Mouse (Mus musculus) lung, adult 18-20 months (tissue): ENCODE data around the gene Cd5.

Source experiments
- DNase-seq, 2 experiments: peaks; one replicate each; pipeline ENCODE4 v3.0.0; 2022; ENCODE audit warnings: mixed read lengths in 2 of 2

Gene Cd5

DNA sequence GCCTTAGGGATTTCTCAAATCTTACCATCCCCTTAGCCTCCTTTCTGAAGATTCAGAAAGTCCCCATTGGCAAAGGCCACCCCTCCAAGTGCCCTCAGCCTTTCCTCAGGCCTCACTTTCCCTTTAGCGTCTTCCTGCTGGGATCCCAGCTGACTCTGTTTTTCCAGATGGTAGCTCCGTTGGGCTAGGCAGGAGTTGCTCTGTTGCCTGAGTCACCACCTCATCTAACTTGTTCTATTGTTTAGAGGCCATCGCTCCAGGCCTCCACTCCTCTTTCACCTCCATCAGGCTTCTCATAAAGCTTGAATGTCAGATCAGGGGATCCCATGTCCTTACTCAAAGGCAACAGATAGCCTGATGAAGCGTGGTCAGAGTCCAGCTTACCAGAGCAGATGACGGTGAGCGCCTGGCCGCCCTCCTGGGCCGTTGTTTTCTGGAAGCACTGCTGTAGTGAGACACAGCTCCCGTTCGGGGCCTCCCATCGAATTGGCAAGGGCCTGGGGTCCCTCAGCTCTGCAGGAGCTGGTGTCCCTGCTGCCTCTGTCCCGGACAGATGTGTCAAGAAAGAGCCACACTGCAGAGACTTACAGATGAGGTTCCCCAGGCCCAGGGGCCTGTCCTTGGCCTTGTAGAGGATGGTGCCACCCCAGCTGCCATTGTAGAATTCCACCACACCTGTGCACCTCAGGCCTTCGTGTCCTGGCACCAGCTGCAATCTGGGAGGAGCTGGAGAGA lies 14.0 kb downstream of the Cd5 start:
- no peak for DNase-seq

- no peak for DNase-seq
Measured at GRCm38 (mm10) chr19:10723649-10724048, 15.2 kb downstream of the Cd5 start.

DNA sequence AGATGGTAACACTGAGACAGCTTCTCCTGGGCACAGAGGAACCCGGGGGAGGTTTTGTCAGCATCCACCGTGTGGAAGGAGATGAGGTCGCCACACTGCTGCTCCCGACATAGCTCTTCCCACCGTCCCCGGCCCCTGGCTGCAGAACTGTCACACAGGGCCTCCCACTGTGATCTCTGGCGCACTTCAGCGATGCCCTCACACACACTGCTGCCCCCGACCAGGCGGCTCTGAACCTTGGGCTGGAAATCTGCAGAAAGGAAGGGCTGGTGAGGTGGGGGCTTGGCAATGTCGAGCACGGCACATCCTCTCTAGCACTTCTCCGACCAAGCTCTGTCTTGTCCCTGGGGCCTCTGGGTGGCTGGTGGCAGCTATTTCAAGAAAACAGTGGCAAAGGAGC lies 15.7 kb downstream of the Cd5 start:
- no peak for DNase-seq

- DNase-seq, result no peak
Measured at GRCm38 (mm10) chr19:10721064-10721463, 17.7 kb downstream of the Cd5 start.

GRCm38 (mm10) chr19:10720524-10720923 lies 18.3 kb downstream of the Cd5 start:
- no peak for DNase-seq

GRCm38 (mm10) chr19:10719751-10720150 lies 19.1 kb downstream of the Cd5 start:
- DNase-seq, result no peak

- DNase-seq, result peak in 1 of 2 experiments; percentile 32
Measured at GRCm38 (mm10) chr19:10718251-10718775, 20.5 kb downstream of the Cd5 start.

DNA sequence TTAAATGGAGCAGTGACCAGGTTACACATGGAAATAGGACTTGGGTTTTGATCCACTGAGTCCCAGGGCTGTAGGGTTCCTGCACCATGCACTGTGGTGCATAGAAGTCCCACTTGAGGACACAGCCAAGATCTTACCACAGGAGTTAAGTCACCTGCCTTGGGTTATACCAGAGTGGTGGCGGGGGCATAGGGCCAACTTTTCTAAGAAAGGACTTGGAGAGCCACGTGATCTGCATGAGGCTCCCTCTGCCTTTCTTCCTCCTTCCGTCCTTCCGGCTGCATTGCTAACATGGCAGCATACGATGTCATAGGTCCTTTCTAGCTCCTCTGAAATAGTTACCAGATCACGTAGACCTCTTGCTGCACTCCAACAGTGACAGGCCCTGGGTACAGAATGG lies 23.3 kb downstream of the Cd5 start:
- peak; percentile 66 to 77 for DNase-seq

- DNase-seq, result peak; percentile 54 to 74
Measured at GRCm38 (mm10) chr19:10714682-10715475, 23.9 kb downstream of the Cd5 start.

DNA sequence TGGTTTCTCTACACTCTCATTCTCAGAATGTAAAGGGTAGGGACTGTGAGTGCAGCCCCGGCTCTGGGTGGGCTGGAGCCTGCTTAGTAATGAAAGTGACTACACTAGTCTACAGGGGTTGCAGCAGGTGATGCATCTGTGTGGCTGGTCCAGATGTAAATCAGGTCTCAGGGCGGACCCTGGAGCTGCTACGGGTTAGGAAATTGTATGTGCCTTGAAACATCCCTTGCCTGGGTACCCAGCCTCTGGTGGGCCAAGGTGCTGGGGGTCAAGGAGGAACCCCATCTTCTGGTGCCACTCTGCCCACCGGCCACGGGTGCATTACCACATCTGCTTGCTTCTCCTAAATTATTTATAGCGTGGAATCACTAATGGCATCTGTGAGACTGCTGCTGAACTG lies 24.6 kb downstream of the Cd5 start:
- DNase-seq, result no peak

- DNase-seq, result no peak
Measured at GRCm38 (mm10) chr19:10713551-10713950, 25.3 kb downstream of the Cd5 start.

GRCm38 (mm10) chr19:10712646-10713045 lies 26.2 kb downstream of the Cd5 start:
- no peak for DNase-seq

DNA sequence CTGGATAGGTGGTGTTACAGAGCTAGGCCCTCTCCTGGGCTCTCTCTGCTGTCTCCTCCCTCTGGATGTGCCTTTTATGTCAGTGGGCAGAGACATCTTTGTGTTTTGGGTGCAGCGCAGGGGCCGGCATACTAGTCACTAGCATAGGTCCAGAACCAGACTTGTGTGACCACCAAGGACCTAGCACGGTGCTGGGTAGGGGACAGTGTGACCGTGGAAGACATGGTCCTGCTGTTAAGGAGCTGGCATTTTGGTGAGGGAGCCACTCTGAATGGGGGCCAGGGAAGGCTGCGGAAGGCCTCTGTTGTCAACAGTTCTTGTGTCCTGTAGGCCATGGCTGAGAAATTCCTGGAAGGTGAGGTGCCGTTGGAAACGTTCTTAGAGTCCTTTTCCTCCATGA lies 26.6 kb downstream of the Cd5 start:
- DNase-seq, result no peak

GRCm38 (mm10) chr19:10710751-10711150 lies 28.1 kb downstream of the Cd5 start:
- no peak for DNase-seq

DNA sequence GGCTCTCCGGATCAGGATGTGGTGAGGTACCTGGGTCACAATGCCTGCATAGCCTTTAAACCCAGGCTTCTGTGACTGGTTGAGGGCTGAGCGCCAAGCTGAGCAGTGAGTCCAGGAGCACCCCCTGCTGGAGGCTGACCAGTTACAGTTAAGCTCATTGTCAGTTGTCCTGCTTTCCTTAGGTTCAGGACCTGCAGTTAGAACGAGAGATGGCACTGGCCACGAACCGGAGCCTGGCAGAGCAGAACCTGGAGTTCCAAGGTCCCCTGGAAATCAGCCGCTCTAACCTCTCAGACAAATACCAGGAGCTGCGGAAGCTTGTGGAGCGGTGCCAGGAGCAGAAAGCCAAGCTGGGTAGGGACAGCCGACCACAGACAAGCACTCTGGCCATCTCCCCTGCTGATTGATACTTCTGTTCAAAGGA lies 28.7 kb downstream of the Cd5 start:
- peak; percentile 36 to 38 for DNase-seq

DNA sequence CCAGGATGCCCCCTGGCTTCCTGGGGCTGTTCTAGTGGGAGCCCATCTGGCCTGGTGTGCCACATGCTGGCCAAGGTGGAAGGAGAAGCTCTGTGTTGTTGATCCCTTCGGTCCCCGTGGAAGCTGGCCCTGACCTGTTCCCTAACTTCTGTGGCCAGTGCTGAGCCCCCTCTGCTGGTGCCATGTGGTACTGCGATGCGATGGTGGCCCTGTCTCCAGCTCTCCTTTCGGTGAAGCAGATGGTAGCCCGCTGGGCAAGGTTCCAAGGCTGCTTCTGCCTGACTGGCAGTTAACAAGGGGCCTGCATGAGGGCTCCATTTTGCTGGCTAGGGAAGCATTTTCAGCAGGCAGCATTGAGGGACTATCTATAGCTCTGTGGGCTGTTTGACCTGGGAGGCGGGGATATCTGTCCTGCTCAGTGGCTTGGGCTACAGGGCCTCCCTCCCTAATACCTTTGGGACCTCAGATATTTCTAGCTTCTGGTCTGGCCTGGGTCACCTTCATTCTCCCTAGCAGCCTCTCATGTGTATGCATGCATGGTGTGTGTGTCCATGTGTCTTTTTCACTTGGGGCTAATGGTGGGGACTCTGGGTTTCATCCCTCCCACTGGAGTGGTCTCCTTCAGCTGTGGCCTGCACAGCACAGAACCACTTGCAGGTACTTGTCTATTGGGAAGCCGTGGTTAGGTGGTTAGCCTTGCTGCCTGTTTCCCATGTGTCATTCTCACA lies 29.3 kb downstream of the Cd5 start:
- peak; percentile 88 to 91 for DNase-seq

DNA sequence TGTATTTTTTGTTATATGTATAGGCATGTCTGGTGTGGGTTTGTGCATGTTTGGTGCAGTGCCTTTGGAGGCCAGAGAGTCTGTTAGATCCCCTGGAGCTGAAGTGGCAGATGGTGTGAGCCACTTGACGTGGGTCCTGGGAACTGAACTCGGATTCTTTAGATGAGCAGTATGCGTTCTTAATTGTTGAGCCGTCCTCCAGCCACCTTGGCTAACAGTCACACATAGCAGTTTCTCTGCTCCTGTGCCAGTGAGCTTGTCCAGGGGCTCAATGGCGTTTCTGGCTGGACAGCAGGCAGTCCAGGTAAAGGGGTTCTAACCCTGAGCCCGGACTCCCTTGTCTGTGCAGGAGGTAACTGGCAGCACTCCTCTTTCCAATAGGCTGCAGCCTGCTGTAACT lies 29.9 kb downstream of the Cd5 start:
- no peak for DNase-seq

DNA sequence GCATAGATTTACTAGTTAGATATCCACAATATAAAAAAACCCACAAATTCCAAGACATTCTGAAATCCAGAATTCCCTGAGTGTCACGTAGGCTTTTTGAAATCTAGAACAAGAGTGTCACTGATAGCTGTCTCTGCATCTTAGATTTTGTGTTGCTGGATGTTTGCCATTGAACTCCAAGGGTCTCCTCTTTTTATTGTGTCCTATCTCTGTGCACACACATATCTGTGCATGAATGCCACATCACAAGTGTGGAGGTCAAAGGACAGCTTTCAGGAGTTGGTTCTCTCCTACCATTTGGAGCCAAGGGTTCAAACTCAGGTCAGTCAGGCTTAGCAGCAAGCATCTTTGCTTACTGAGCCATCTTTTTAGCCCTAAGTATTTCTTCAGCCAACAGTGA lies 30.9 kb downstream of the Cd5 start:
- DNase-seq, result no peak

DNA sequence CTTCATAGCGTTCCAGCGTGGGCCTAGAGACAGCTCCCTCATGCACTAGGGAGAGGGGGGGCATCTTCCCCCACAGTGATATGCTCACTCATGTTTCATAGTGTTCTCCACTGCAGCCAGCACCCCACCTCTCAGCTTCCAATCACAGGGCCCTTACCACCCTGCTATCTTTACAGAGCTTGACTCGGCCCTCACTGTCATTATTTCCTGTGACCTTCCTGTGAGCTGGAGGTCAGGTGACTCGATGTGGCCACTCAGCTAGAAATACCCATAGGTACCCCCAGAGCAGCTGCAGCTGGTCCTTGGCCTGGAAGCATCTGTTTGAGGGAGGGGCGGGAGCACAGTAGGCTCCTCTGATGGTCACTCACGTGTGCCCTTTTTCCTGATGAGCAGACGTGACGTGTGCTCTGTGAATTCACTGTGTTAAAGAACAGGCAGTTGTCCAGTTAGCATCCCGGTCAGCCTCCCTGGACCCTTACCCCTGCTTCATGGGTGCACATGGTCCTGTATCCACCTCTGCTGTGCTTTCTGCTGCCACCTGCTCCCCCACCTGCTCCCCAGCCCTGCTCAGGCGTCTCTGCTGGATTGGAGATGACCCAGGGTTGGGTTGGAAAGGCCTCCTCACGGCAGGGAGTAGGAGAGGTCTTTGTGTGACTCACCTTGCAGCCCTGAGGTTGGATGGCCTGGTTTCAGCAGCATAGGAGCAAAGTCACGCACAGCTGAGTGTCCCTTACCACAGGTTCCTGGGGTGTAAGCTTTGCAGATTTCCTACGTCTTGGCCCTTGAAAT lies 31.5 kb downstream of the Cd5 start:
- DNase-seq, result no peak

DNA sequence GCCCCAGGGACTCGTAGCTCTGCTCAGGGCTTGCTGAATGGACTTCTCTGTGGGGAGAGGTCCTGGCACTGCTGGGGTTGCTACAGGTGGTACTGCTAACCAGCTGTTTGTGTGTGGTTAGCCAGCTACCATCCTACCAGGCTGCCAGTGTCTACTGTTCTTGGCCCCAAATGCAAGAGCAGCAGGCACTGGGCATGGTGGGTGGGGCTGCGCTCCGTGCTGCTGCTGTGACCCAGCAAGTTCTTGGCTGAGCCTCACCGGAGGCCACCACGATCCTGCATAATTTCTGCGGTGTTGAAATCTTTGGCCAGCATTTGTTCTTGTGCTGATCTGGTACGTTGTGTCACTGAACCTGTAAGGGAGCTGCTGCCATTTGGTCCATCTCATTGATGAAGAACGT lies 35.3 kb downstream of the Cd5 start:
- DNase-seq, result peak in 1 of 2 experiments; percentile 29

GRCm38 (mm10) chr19:10702125-10702524 lies 36.7 kb downstream of the Cd5 start:
- DNase-seq, result no peak

DNA sequence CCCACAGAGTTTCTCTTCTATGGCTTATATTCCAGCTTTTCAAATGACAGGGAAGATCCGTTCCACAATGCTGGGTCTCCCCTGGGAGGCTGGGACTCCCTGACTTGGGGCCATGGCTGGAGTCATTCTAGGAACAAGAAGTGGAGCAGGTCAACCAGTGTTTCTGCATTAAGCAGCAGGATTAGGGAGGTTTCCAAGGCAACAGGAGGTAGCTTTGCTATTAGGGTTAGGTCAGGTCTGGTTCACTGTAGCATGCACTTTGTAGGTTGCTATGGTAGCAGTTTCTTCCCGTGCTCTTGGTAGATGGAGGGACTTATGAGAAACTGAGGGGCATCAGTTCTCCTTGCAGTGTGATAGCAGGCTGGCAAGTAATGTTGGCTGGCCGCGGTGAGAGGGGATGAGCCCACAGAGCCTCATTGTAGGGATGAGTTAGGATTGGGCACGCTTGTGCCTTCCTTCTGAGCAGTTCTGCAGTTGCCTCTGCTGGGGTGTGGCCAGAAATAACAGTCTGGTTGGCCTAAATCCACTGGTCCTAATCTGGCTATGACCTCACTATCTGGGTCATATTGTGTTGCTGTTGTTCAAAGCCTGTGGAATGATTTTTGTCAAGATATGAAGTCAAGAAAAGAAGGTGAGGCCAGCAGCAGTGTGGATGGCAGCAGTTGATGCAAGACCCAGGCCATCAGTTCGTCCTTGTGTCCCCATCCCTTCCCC lies 37.6 kb downstream of the Cd5 start:
- DNase-seq, result peak in 1 of 2 experiments; percentile 26
